Mouse (Mus musculus) lung, embryonic 14.5 days (tissue): ENCODE measurements around the gene Tekt3. TPM values are rescaled to one million over a fixed set of nuclear protein-coding genes. Genes with fewer than 3 reads are reported as not detected.

Experiments
- ATAC-seq: fragments of 200-750 bp; cut with Nextera tagmentation; 2 replicates; pipeline ENCODE4 v1.8.0; 2017; ENCODE audit warnings: mild to moderate bottlenecking, moderate TSS enrichment, moderate library complexity; ENCODE audit not compliant: insufficient read depth
- DNase-seq: peaks from one replicate; pipeline ENCODE4 v3.0.0-alpha.2; 2015
- H3K27ac ChIP-seq: fragments of 300-500 bp; sonication (generic); 2 replicates; pipeline ENCODE4 v1.5.1; 2014; ENCODE audit warnings: low read depth, mild to moderate bottlenecking, moderate library complexity
- H3K27me3 ChIP-seq: fragments of 300-500 bp; sonication (generic); 2 replicates; pipeline ENCODE4 v1.6.1; 2014; ENCODE audit warnings: low read length, control low read depth; ENCODE audit not compliant: insufficient read depth
- H3K36me3 ChIP-seq: fragments of 300-500 bp; sonication (generic); 2 replicates; pipeline ENCODE4 v1.6.1; 2014; ENCODE audit warnings: control low read depth; ENCODE audit not compliant: insufficient read depth
- H3K4me1 ChIP-seq: fragments of 300-500 bp; sonication (generic); 2 replicates; pipeline ENCODE4 v1.6.1; 2014; ENCODE audit warnings: antibody characterized with exemption, control low read depth; ENCODE audit not compliant: insufficient read depth
- H3K4me2 ChIP-seq: fragments of 300-500 bp; sonication (generic); 2 replicates; pipeline ENCODE4 v1.6.1; 2014; ENCODE audit warnings: mild to moderate bottlenecking
- H3K4me3 ChIP-seq: fragments of 300-500 bp; sonication (generic); 2 replicates; pipeline ENCODE4 v1.5.1; 2014; ENCODE audit warnings: low read depth, low read length
- H3K9ac ChIP-seq: fragments of 300-500 bp; sonication (generic); 2 replicates; pipeline ENCODE4 v1.6.1; 2014
- H3K9me3 ChIP-seq: fragments of 300-500 bp; sonication (generic); 2 replicates; pipeline ENCODE4 v1.6.1; 2016; ENCODE audit warnings: low read depth, low read length, control low read depth
- CTCF ChIP-seq: IDR thresholded peaks from 2 replicates; pipeline ENCODE4 v1.5.1; 2016; ENCODE audit warnings: antibody characterized with exemption, low read depth
- WGBS: fragments of 180-500 bp; shearing (Covaris S2); extraction: QIAGEN DNeasy Blood & Tissue Kit; methylation state at CpG from one replicate; pipeline ENCODE4 v1.1.7; 2014; 5-methylcytosine and 5-hydroxymethylcytosine counted together
- polyA plus RNA-seq: library from polyadenylated mRNA; unstranded; fragments of >200 nt; fragmentation: Nextera tagmentation; extraction: Ambion mirVana; gene quantifications from 2 replicates; pipeline ENCODE4 v1.2.1, GENCODE M21; 2014

The Tekt3 gene
- polyA plus RNA-seq, 1 experiment from 2014 or later: not detected

GRCm38 (mm10) chr11:63114807-63115641, 53.6 kb downstream of the Tekt3 start:
- no peaks in the 10 kb centered on the region for H3K36me3 ChIP-seq
- ATAC-seq (peak; percentile 88), DNase-seq (peak; percentile 90)
- WGBS: 43% methylated on average over 8 of the region's 8 CpGs
- no peaks in the 10 kb centered on the region for H3K9me3 ChIP-seq
- H3K4me1 ChIP-seq: peaks cover 17% of the 10 kb centered on the region
- no peak for TF ChIP-seq CTCF
- H3K4me3 ChIP-seq: no peak overlapping the region
- peak overlapping the region; percentile 91 for H3K27ac ChIP-seq
- no peak overlapping the region for H3K4me2 ChIP-seq
- no peaks in the 10 kb centered on the region for H3K27me3 ChIP-seq
- no peak overlapping the region for H3K9ac ChIP-seq

GRCm38 (mm10) chr11:63116652-63117051, 55.2 kb downstream of the Tekt3 start:
- no peaks in the 10 kb centered on the region for H3K27me3 ChIP-seq
- H3K4me1 ChIP-seq: peaks cover 17% of the 10 kb centered on the region
- 83% methylated on average over 5 of the region's 5 CpGs for WGBS
- H3K9ac ChIP-seq: no peak overlapping the region
- H3K4me3 ChIP-seq: no peak overlapping the region
- DNase-seq (no peak), ATAC-seq (no peak)
- H3K36me3 ChIP-seq: no peaks in the 10 kb centered on the region
- TF ChIP-seq CTCF: no peak
- H3K27ac ChIP-seq: peak overlapping the region; percentile 44
- no peaks in the 10 kb centered on the region for H3K9me3 ChIP-seq
- no peak overlapping the region for H3K4me2 ChIP-seq

GRCm38 (mm10) chr11:63117266-63117665, 55.8 kb downstream of the Tekt3 start:
- DNase-seq: peak; percentile 77
- no peak overlapping the region for H3K4me2 ChIP-seq
- TF ChIP-seq CTCF: no peak
- 38% methylated on average over 1 of the region's 1 CpGs for WGBS
- no peaks in the 10 kb centered on the region for H3K36me3 ChIP-seq
- H3K4me3 ChIP-seq: no peak overlapping the region
- no peaks in the 10 kb centered on the region for H3K9me3 ChIP-seq
- H3K4me1 ChIP-seq: peaks cover 17% of the 10 kb centered on the region
- no peak overlapping the region for H3K27ac ChIP-seq
- no peaks in the 10 kb centered on the region for H3K27me3 ChIP-seq
- no peak; the same call in 1 of the 2 replicates for ATAC-seq
- H3K9ac ChIP-seq: no peak overlapping the region

- 81% methylated on average over 7 of the region's 7 CpGs for WGBS
- Histone ChIP-seq H3K9ac (no peak overlapping the region), H3K4me3 (no peak overlapping the region), H3K36me3 (no peaks in the 10 kb centered on the region), H3K4me1 (peaks cover 16% of the 10 kb centered on the region), H3K9me3 (no peaks in the 10 kb centered on the region), H3K27ac (no peak overlapping the region), H3K4me2 (no peak overlapping the region), H3K27me3 (no peaks in the 10 kb centered on the region)
- ATAC-seq (no peak), DNase-seq (no peak)
- TF ChIP-seq CTCF: no peak
These were observed 58.3 kb downstream of the Tekt3 start for GRCm38 (mm10) chr11:63119791-63120190.

GRCm38 (mm10) chr11:63122249-63122648, 60.8 kb downstream of the Tekt3 start:
- Histone ChIP-seq H3K9me3 (no peaks in the 10 kb centered on the region), H3K36me3 (no peaks in the 10 kb centered on the region), H3K4me3 (no peak overlapping the region), H3K4me1 (0 out of 2 replicates have a peak, but pooled peaks cover 3% of the 10 kb centered on the region), H3K27me3 (no peaks in the 10 kb centered on the region), H3K4me2 (no peak overlapping the region), H3K9ac (no peak overlapping the region), H3K27ac (no peak overlapping the region)
- no peak for DNase-seq
- no peak for TF ChIP-seq CTCF
- 75% methylated on average over 2 of the region's 2 CpGs for WGBS
- ATAC-seq: no peak

GRCm38 (mm10) chr11:63122776-63123350, 61.4 kb downstream of the Tekt3 start:
- peak overlapping the region; percentile 2; the same call in 1 of the 2 replicates for H3K27ac ChIP-seq
- H3K27me3 ChIP-seq: no peaks in the 10 kb centered on the region
- no peak for TF ChIP-seq CTCF
- no peaks in the 10 kb centered on the region for H3K36me3 ChIP-seq
- 0 out of 2 replicates have a peak, but pooled peaks cover 3% of the 10 kb centered on the region for H3K4me1 ChIP-seq
- no peaks in the 10 kb centered on the region for H3K9me3 ChIP-seq
- no peak overlapping the region for H3K9ac ChIP-seq
- WGBS: 45% methylated on average over 4 of the region's 4 CpGs
- no peak overlapping the region for H3K4me3 ChIP-seq
- no peak overlapping the region for H3K4me2 ChIP-seq
- DNase-seq: no peak
- ATAC-seq: no peak

- 10% methylated on average over 4 of the region's 4 CpGs for WGBS
- no peak overlapping the region for H3K4me3 ChIP-seq
- H3K4me1 ChIP-seq: peaks cover 6% of the 10 kb centered on the region; the same call in 1 of the 2 replicates
- no peaks in the 10 kb centered on the region for H3K27me3 ChIP-seq
- DNase-seq (no peak), ATAC-seq (no peak)
- TF ChIP-seq CTCF: peak; percentile 49
- no peaks in the 10 kb centered on the region for H3K36me3 ChIP-seq
- H3K4me2 ChIP-seq: no peak overlapping the region
- H3K9me3 ChIP-seq: no peaks in the 10 kb centered on the region
- no peak overlapping the region for H3K27ac ChIP-seq
- H3K9ac ChIP-seq: no peak overlapping the region
These were observed 62.9 kb downstream of the Tekt3 start for GRCm38 (mm10) chr11:63124316-63124715.
